Mouse (Mus musculus) cortical plate, adult 2 months (tissue): ENCODE data around the gene Dhx37. TPM values are rescaled to one million over a fixed set of nuclear protein-coding genes. Genes with fewer than 3 reads are reported as not detected.

Experiments used
- H3K27ac ChIP-seq: fragments of 200-500 bp; 2 replicates; pipeline ENCODE4 v1.5.1; 2012; ENCODE audit warnings: low read length, control low read depth, inconsistent platforms; ENCODE audit not compliant: insufficient read depth
- H3K4me1 ChIP-seq: fragments of 200-500 bp; 2 replicates; pipeline ENCODE4 v1.6.1; 2011; ENCODE audit warnings: low read length; ENCODE audit not compliant: control insufficient read depth, insufficient read depth
- H3K4me3 ChIP-seq: fragments of 200-500 bp; 2 replicates; pipeline ENCODE4 v1.5.1; 2011; ENCODE audit warnings: mild to moderate bottlenecking, low read length, control low read depth; ENCODE audit not compliant: insufficient read depth
- CTCF ChIP-seq: fragments of 200-500 bp; IDR thresholded peaks from 2 replicates; pipeline ENCODE4 v1.5.1; 2011; ENCODE audit warnings: mild to moderate bottlenecking, control low read depth, low read length; ENCODE audit not compliant: insufficient read depth; ENCODE audit errors: extremely low read depth
- POLR2A ChIP-seq: fragments of 200-500 bp; IDR thresholded peaks from 2 replicates; pipeline ENCODE4 v1.6.1; 2011; ENCODE audit warnings: mild to moderate bottlenecking, low read length, control low read depth; ENCODE audit not compliant: insufficient read depth; ENCODE audit errors: extremely low read depth
- polyA plus RNA-seq: library from polyadenylated mRNA; depleted of rRNA; stranded (reverse); fragments of >200 nt; gene quantifications from 2 replicates; pipeline ENCODE4 v1.2.3, GENCODE M21; 2012

The Dhx37 gene
- polyA plus RNA-seq, 1 experiment, result 16.9 TPM

GRCm38 (mm10) chr5:125475030-125475429 is 41.1 kb upstream of the Dhx37 start:
- no peak for TF ChIP-seq CTCF
- no peak for TF ChIP-seq POLR2A
- H3K4me3 ChIP-seq, result peak overlapping the region; percentile 52
- no peak overlapping the region for H3K27ac ChIP-seq
- H3K4me1 ChIP-seq, result peaks cover 3% of the 10 kb centered on the region; the same call in 1 of the 2 replicates

- Histone ChIP-seq H3K4me3 (no peak overlapping the region), H3K27ac (no peak overlapping the region)
- TF ChIP-seq POLR2A, result no peak
- TF ChIP-seq CTCF, result no peak
Observed at GRCm38 (mm10) chr5:125472796-125473475, 39.0 kb upstream of the Dhx37 start.

DNA sequence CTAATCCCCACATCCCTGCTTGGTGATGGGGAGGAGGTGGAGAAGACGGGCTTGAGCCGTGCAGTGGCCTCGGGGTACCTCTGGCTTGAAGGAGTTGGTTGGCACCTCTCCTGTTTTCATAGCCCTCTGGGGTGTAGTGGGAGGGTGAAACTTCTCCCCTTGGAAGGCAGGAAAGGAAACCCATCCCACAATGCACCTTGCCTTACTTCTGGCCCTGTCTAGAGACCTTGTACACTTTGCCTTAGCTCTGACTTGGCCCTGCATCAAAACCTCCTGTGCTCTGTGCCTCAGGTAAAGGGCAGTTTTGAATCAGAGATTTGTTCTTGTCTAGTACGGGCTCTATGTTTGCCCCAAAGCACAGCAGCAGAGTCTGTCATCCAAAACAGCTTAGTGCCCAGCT is 36.8 kb upstream of the Dhx37 start:
- TF ChIP-seq POLR2A (no peak), CTCF (no peak)
- Histone ChIP-seq H3K27ac (no peak overlapping the region), H3K4me3 (no peak overlapping the region), H3K4me1 (no peaks in the 10 kb centered on the region)

More at GRCm38 (mm10) chr5:125472796-125473475, 39.0 kb upstream of the Dhx37 start:
- H3K4me1 ChIP-seq, result peaks cover 2% of the 10 kb centered on the region; the same call in 1 of the 2 replicates

DNA sequence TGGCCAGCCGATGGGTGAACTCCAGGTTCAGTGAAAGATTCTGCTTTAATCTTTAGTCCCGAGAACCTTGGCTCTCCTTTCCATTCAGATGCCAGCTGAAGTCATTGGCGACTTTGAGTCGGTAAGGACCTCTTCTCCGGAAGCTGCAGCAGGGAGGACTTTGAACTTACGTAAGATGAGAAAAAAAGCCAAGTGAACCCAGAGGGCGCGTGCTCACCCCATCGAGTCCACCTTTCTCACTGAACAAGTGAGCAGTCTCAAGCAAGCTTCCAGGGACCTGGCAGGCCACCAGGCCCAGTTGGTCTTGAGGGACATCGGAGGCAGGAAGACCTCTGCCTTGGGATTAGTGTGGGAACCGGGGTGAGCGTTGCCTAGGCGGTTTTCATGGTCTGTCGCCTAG is 33.3 kb upstream of the Dhx37 start:
- no peak overlapping the region for H3K27ac ChIP-seq
- TF ChIP-seq POLR2A, result no peak
- TF ChIP-seq CTCF, result no peak
- no peak overlapping the region for H3K4me3 ChIP-seq
- 0 out of 2 replicates have a peak, but pooled peaks cover 2% of the 10 kb centered on the region for H3K4me1 ChIP-seq

GRCm38 (mm10) chr5:125466483-125466882 is 32.6 kb upstream of the Dhx37 start:
- TF ChIP-seq POLR2A (no peak), CTCF (no peak)
- no peak overlapping the region for H3K4me3 ChIP-seq
- H3K4me1 ChIP-seq, result 0 out of 2 replicates have a peak, but pooled peaks cover 2% of the 10 kb centered on the region
- H3K27ac ChIP-seq, result no peak overlapping the region

DNA sequence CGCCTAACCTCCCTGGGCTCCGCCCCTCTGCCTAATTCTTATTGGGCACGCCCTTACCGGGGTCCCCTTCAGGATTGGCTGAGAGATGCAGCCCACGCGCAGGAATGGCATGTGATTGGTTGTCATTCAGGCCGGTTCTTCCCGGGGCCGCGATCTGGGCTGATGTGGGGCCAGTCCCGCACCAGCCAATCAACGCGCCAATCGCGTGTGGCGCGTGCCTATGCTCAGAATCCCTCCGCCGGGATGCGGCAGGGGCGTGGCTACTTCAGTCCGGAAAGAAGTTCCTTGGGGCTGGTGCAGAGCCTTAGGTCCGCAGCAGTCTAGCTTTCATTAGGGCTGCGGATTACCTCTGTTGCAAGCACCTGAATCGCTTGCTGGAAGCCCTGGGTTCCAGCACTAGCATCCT is 31.8 kb upstream of the Dhx37 start:
- Histone ChIP-seq H3K4me3 (peak overlapping the region; percentile 17), H3K4me1 (0 out of 2 replicates have a peak, but pooled peaks cover 2% of the 10 kb centered on the region), H3K27ac (no peak overlapping the region)
- TF ChIP-seq CTCF, result no peak
- TF ChIP-seq POLR2A, result peak; percentile 72

DNA sequence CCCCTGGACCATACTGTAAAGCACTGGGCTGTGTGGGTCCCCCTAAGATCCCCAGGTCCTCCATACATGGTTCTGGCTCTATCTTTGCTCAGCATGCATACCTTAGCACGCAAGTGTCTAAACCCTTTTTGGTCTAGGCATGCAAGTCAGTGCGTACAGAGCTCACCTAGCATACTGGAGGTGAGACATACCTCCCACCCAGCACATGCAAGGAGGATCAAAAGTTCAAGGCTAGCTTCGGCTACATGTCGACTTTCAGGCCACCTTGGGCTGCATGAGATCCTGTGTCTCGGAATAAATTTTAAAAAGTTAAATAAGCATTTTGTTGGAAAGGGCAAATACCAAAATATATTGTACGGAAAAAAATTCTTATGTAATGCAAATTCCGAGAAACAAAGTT is 31.3 kb upstream of the Dhx37 start:
- 0 out of 2 replicates have a peak, but pooled peaks cover 2% of the 10 kb centered on the region for H3K4me1 ChIP-seq
- TF ChIP-seq CTCF (no peak), POLR2A (no peak)
- peak overlapping the region; percentile 17; the same call in 1 of the 2 replicates for H3K4me3 ChIP-seq
- H3K27ac ChIP-seq, result no peak overlapping the region

DNA sequence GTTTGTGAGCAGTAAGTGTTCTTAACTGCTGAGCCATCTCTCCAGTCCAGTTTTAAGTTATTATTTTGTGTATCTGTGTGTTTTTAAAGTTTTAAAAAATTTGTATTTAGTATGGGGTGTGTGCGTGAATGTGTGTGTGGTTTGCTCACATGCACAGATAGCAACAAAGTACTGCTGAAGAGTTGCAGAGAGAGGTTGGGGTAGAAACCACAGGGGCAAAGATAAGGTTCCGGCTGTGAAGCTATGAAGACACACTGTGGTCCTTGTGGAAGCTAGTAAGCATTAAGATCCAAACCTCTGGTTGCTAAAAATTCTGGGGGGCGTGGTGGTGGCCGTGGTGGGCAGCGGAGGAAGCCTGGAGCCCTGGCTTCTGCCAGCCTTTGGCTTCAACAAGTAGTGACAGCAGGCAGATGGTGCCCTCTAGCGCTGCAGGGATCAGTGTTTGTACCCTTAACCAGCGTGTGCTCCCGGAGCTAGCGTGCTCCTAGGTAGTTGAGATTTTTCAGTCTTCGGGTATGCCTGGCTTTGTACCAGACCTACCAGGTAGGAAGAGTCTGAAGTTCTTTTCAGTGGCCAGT is 28.0 kb upstream of the Dhx37 start:
- Histone ChIP-seq H3K4me3 (no peak overlapping the region), H3K4me1 (0 out of 2 replicates have a peak, but pooled peaks cover 2% of the 10 kb centered on the region), H3K27ac (no peak overlapping the region)
- TF ChIP-seq POLR2A (no peak), CTCF (peak; percentile 72)

DNA sequence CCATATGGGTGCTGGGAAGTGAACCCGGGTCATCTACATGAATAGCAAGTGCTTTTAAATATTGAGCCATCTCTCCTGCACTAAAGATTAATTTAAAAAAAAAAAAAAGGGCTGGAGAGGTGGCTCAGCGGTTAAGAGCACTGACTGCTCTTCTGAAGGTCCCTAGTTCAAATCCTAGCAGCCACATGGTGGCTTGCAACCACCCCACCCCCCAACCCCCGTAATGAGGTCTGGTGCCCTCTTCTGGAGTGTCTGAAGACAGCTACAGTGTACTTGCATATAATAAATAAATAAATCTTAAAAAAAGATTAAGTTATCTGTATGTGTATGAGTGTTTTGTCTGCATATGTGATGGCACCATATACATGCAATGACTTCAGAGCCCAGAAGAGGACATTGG is 26.7 kb upstream of the Dhx37 start:
- Histone ChIP-seq H3K4me3 (no peak overlapping the region), H3K27ac (no peak overlapping the region), H3K4me1 (0 out of 2 replicates have a peak, but pooled peaks cover 2% of the 10 kb centered on the region)
- TF ChIP-seq CTCF (no peak), POLR2A (no peak)

GRCm38 (mm10) chr5:125457538-125457937 is 23.6 kb upstream of the Dhx37 start:
- no peak overlapping the region for H3K27ac ChIP-seq
- TF ChIP-seq CTCF, result no peak
- no peak for TF ChIP-seq POLR2A
- no peaks in the 10 kb centered on the region for H3K4me1 ChIP-seq
- no peak overlapping the region for H3K4me3 ChIP-seq
